Mouse (Mus musculus) neutrophil, adult 5-6 weeks (primary cell): Measurements from ENCODE around the gene Ascc1. TPM values are rescaled to one million over a fixed set of nuclear protein-coding genes. Genes with fewer than 3 reads are reported as not detected.

Source experiments
- ATAC-seq: fragments of 151-379, 151-347 bp; 2 replicates; pipeline ENCODE4 v1.8.0; 2017; ENCODE audit warnings: mild to moderate bottlenecking, moderate TSS enrichment; ENCODE audit not compliant: insufficient number of reproducible peaks, poor library complexity, low FRiP score, severe bottlenecking; ENCODE audit errors: extremely low read depth
- total RNA-seq: library from RNA; stranded (forward); fragments of 200-1000 nt; gene quantifications from 2 replicates; pipeline ENCODE4 v1.2.3, GENCODE M21; 2017

Ascc1 gene
- total RNA-seq, 1 experiment from 2014 or later, result 8.7 TPM

GRCm38 (mm10) chr10:60003213-60003752 is 678 bp downstream of the Ascc1 start:
- no peak for ATAC-seq

GRCm38 (mm10) chr10:60003847-60004246 is 1.2 kb downstream of the Ascc1 start:
- no peak for ATAC-seq

GRCm38 (mm10) chr10:60005264-60005663 is 2.7 kb downstream of the Ascc1 start:
- no peak for ATAC-seq

DNA sequence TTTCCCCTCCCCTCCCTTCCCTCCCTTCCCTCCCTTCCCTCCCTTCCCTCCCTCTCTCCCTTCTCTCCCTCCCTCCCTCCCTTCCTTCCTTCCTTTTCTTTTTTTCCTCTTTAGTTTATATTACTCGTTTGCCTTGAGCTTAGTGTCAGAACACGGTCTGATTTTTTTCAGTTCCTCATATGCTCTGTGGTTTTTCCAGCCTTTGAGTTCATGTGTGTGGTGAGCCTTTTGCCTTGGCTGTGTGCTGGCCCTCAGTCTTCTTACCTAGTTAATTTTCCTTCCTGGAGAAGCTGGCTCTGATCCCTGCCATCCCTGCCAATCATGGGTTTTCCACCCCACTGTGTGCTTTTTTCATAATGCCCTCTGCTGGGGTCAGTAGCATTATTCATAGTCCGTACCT is 6.5 kb downstream of the Ascc1 start:
- ATAC-seq, result no peak

DNA sequence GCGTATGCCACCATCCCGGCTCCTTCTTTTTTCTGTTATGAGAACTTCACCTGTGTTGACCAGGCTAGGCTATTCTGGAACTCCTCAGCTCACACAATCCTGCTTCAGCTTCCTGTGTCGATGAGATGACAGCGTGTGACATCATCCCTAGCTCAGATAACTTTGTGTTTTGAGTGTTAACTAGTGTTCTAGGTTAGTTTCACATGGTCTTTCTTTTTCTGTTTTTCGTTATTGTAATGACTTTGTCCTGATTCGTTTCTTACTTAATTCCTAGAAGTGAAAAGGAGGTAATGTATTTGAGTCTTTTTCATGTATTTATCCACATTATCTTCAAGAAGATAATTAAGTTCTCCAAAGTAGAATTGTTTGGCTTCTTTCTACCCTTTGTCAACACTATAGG is 13.6 kb downstream of the Ascc1 start:
- no peak for ATAC-seq

GRCm38 (mm10) chr10:60019299-60019698 is 16.7 kb downstream of the Ascc1 start:
- no peak for ATAC-seq

DNA sequence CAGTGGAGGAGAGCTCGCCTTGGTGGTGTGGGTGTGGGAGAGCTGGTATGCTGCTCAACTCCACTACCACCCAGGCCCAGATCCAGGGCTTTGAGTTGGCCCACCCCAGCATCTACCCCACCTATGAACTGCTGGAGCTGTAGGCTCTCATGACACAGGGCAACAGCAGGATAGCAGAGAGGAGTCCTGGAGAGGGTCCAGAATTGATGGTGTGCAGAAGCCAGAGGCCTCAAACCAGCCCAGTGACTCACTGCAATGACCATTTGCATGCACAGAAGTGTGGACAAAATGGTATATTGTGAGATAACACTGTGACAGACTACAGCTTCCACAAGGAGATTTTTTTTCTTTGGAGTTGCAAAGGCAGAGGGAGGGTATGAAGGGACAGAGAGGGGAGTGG is 21.1 kb downstream of the Ascc1 start:
- no peak for ATAC-seq

DNA sequence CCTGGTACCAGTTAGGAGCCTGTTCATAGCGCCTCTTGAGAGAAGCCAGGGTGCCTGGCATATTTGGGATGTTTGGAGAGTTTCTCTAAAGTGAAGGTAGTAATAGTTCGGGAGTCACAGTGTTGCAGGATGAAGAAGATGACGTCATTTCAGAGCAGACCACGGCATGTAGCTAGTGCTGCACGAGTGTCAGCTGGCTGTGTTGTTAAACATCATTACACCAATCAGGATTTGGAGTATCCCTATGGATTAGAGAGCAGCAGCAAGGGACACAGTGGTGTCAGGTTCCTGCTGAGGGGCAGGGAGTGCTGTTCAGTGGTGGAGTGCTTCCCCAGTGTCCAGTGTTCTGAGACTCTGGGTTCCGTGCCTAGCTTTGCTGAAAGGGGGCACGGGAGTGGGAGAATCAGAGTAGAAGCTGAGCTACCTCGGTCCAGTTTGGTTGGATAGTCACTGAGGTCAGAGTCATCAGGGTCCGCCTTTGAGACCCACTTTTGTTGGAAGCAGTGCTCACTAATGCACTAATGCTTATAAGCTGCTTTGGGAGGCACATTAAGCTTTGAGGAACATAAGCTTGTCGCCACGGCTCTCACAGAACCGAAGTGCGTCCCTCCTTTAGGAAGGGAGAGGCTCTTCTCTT is 24.3 kb downstream of the Ascc1 start:
- ATAC-seq, result no peak

GRCm38 (mm10) chr10:60027619-60028084 is 25.0 kb downstream of the Ascc1 start:
- no peak for ATAC-seq

- no peak for ATAC-seq
Measured at GRCm38 (mm10) chr10:60028181-60028580, 25.6 kb downstream of the Ascc1 start.

- no peak for ATAC-seq
Measured at GRCm38 (mm10) chr10:60028979-60029378, 26.4 kb downstream of the Ascc1 start.

DNA sequence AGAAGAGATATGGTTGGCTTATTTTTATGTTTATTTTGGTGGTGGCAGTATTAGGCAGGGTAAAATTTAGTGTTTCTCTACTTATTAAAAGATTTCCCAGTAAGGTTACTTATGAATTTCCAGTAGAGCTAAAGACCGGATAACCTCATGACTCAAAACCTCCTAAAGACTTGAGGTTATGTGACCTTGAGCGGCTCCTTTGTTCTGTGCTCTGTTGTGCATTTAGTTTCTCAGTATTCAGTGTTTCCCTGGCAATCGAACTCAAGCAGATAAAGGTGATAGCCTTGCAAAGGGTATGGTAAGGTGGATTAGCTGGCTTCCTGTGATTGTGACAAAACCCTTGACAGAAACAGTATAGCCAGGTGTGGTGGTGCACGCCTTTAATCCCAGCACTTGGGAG is 26.8 kb downstream of the Ascc1 start:
- ATAC-seq, result no peak

DNA sequence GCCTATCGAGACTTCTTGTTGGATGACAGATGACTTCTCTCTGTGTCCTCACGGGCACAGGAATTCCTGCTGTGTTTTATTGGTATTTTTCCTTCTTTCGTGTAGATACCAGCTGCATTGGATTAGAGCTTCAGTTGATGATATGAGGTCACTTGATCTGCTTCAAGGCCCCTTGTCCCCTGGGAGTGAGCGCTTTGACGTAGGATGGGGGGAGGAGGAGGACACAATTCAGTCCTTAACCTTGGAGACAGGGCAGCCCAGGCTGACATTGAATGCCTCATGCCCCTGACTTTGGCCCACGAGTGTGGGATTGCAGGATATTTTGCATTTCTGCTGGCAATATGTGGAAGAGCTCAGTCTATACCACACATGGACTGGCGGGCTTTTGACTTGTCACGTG is 29.0 kb downstream of the Ascc1 start:
- no peak for ATAC-seq

- no peak for ATAC-seq
Measured at GRCm38 (mm10) chr10:60031985-60032384, 29.4 kb downstream of the Ascc1 start.

DNA sequence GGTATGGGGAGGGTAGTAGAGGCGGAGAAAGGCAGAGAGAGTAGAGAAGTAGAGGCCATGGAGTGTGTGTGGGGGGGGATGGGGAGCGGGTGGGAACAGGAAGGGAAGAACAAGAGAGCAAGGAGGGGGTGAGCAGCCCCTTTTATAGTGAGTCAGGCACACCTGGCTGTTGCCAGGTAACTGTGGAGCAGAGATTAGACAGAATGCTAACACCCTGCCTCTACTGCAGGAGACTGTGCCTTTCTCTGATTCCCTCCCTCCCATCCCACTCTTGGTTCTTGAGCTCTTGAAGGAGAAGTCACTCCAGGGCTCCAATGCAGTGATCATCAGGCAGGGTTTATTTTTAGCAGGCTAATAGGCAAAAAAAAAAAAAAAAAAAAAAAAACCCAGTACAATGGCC is 30.0 kb downstream of the Ascc1 start:
- ATAC-seq, result no peak

DNA sequence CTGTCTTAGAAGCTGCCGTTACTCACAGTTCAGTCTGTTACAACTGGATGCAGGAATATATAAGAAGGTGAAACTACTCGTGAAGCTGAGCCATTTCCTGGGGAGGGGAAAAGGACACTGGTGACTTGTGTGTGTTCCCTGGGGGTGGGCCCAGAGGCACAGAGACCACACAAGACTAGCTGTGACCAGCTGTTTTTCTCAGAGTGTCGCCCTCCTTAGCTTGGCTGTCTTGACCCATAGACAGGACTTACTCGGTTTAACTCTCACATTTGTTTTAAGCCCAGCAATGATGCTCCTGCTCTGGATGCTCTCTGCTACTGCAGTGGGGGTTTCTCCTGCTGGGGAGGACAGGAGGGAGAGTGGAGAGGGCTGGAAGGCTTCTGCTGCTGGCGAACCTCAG is 30.5 kb downstream of the Ascc1 start:
- ATAC-seq, result no peak

DNA sequence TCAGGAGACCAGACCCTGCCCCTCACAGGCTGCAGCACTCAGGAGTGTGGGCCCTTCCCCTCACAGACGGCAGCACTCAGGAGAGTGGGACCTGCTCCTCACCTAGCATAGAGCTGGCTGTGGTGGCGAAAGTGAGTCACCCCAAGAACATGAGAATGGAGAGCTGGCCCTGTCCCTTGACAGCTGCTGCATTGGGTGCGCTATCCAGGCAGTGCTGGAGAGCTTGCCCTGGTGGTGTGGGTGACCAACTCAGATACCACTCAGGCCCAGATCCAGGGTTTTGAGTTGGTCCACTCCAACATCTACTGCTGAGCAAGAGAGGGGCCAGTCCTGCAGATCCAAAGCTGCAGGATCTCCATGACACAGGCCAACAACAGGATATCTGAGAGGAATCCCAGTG is 32.0 kb downstream of the Ascc1 start:
- ATAC-seq, result no peak

DNA sequence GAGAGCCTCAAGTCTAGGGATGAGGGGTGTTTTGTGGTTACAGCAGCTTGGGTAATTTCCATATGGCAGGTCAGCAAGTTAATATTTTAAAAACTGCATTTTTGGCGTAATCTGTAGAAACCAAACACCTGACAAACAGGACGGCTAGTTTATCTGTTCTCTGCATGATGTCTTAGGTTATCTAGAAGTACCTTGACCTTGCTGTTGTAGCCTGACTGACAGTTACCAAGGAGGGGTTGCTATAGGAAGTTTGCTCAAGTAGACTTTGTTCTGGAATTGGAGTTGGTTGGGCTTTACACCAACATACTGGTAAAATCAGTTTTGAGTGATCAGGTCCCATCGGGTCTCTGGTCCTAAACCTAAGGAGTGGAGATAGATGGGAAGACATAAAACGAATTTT is 33.1 kb downstream of the Ascc1 start:
- ATAC-seq, result no peak

GRCm38 (mm10) chr10:60042350-60042922 is 39.8 kb downstream of the Ascc1 start:
- ATAC-seq, result no peak

- no peak for ATAC-seq
Measured at GRCm38 (mm10) chr10:60046696-60047095, 44.1 kb downstream of the Ascc1 start.

DNA sequence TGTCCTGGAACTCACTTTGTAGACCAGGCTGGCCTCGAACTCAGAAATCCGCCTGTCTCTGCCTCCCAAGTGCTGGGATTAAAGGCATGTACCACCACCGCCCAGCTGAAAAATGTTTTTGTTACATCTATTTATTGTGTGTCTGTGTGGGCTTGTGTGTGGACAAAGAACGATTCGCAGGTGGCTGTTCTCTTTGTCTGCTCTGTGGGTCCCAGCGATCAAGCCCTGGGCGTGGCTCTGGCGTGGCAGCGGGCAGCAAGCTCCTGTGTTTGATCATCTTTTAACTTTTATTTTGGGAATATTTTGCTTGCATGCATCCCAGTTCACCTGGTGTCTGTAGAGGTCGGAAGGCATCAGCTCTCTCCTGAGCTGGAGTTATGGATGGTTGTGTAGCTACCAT is 48.0 kb downstream of the Ascc1 start:
- no peak for ATAC-seq
